Mouse (Mus musculus): ENCODE measurements around the gene Fam234b. TPM values are rescaled to one million over a fixed set of nuclear protein-coding genes. Genes with fewer than 3 reads are reported as not detected.

The Fam234b gene
- polyA plus RNA-seq, 1 experiment from 2014 or later, result 28.7 TPM

DNA sequence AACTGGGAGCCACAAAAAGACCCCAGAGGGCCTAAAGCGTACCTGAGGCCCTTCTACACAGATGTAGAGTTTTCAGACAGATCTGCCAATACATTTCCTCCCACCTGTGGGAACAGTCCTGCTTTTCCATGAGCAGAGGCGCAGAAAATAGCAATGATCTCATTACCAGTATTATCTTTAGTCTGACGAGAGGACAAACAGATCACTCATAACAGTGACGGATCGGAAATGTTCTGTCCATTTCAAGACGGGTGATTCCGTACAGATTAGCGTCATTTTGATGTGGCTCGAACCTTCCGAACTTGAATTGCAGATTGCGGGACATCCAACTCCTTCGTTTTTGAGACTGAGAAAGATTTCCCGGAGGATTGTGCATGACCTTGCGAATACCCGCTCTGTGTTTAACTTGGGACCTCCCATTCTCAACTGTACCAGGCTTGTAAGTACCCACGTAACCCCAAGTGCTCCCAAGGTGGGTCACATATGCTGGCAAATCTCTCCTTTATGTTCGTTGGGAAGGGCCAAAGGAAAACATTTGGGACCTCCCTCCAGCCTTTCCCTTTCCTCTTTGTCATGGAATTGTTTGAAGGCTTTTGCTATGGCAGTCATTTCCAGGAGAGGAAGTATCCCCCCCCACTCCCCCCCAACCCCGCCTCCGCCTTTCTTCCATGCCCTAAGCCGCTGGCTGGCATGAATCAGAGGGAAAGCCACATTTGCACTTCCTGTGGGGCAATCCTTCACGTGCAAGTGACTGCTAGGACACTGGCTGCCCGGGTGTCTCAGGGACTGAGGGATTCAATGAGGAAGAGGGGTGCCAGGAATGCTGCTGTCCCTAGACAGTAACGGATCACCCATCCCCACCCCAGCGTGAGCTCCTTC lies 54.3 kb downstream of the Fam234b start:
- Histone ChIP-seq H3K4me2 (replicated peaks) (peak overlapping the region; percentile 47), H3K9me3 (peaks cover 3% of the 10 kb centered on the region; the same call in 1 of the 2 replicates), H3K9ac (no peak overlapping the region), H3K4me1 (peaks cover 20% of the 10 kb centered on the region), H3K27ac (0 out of 2 replicates have a peak overlapping the region, but pooled peaks have one; percentile 65), H3K27me3 (0 out of 2 replicates have a peak, but pooled peaks cover 5% of the 10 kb centered on the region), H3K36me3 (no peaks in the 10 kb centered on the region), H3K4me3 (peak overlapping the region; percentile 11; the same call in 1 of the 2 replicates)
- no peak; the same call in 1 of the 2 replicates for ATAC-seq (ENCODE audit: insufficient number of reproducible peaks, insufficient read depth, low FRiP score, low TSS enrichment)
- 50% methylated on average over 24 of the region's 24 CpGs for WGBS

DNA sequence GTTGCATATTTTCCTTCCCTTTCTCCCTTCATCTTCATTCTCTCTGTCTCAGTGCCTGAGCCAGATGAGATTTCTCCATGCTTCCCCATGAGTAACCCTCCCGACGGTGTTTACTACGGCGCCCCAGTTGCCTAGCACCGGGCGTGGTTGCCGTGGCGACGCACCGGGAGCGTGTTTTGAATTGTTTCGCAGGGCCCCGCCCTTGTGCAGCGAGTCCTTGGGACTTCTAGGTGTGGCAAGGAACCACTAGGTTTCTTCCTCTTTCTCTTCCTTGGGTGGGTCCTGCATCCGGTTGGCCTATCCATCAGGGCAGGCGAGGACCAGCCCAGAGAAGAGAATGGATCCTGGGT lies 54.9 kb downstream of the Fam234b start:
- H3K4me1 ChIP-seq, result peaks cover 20% of the 10 kb centered on the region
- 7% methylated on average over 16 of the region's 16 CpGs for WGBS
- H3K4me2 ChIP-seq (replicated peaks), result peak overlapping the region; percentile 47
- 0 out of 2 replicates have a peak overlapping the region, but pooled peaks have one; percentile 65 for H3K27ac ChIP-seq
- H3K9me3 ChIP-seq, result peaks cover 3% of the 10 kb centered on the region; the same call in 1 of the 2 replicates
- peak; percentile 75; the same call in 1 of the 2 replicates for ATAC-seq (ENCODE audit: insufficient number of reproducible peaks, insufficient read depth, low FRiP score, low TSS enrichment)
- no peak overlapping the region for H3K9ac ChIP-seq
- peak overlapping the region; percentile 11; the same call in 1 of the 2 replicates for H3K4me3 ChIP-seq
- 0 out of 2 replicates have a peak, but pooled peaks cover 5% of the 10 kb centered on the region for H3K27me3 ChIP-seq
- no peaks in the 10 kb centered on the region for H3K36me3 ChIP-seq

- 87% methylated on average over 7 of the region's 7 CpGs for WGBS
- H3K4me3 ChIP-seq, result no peak within 1 kb of the TSS
- peaks cover 3% of the 10 kb centered on the region; the same call in 1 of the 2 replicates for H3K9me3 ChIP-seq
- H3K4me1 ChIP-seq, result peaks cover 20% of the 10 kb centered on the region
- no peak within 1 kb of the TSS for H3K4me2 ChIP-seq (replicated peaks)
- H3K27ac ChIP-seq, result no peak within 1 kb of the TSS
- H3K9ac ChIP-seq, result no peak within 1 kb of the TSS
- no peak for ATAC-seq (ENCODE audit: insufficient number of reproducible peaks, insufficient read depth, low FRiP score, low TSS enrichment)
- no peaks in the 10 kb centered on the region for H3K36me3 ChIP-seq
- no peaks in the 10 kb centered on the region for H3K27me3 ChIP-seq
Measured at GRCm38 (mm10) chr6:135254153-135254552, 56.4 kb downstream of the Fam234b start, which contains the start of gene Gsg1. TSS of gene Gsg1 (minus strand) at chr6:135254351.

- 91% methylated on average over 6 of the region's 6 CpGs for WGBS
- H3K4me1 ChIP-seq, result no peaks in the 10 kb centered on the region
- no peak overlapping the region for H3K4me3 ChIP-seq
- no peaks in the 10 kb centered on the region for H3K36me3 ChIP-seq
- no peak overlapping the region for H3K9ac ChIP-seq
- no peaks in the 10 kb centered on the region for H3K27me3 ChIP-seq
- H3K9me3 ChIP-seq, result peaks cover 3% of the 10 kb centered on the region; the same call in 1 of the 2 replicates
- H3K27ac ChIP-seq, result no peak overlapping the region
- H3K4me2 ChIP-seq (replicated peaks), result no peak overlapping the region
- no peak for ATAC-seq (ENCODE audit: insufficient number of reproducible peaks, insufficient read depth, low FRiP score, low TSS enrichment)
Measured at GRCm38 (mm10) chr6:135260435-135260834, 62.7 kb downstream of the Fam234b start.

GRCm38 (mm10) chr6:135261124-135261523 lies 63.3 kb downstream of the Fam234b start:
- H3K4me2 ChIP-seq (replicated peaks), result no peak overlapping the region
- 88% methylated on average over 9 of the region's 9 CpGs for WGBS

DNA sequence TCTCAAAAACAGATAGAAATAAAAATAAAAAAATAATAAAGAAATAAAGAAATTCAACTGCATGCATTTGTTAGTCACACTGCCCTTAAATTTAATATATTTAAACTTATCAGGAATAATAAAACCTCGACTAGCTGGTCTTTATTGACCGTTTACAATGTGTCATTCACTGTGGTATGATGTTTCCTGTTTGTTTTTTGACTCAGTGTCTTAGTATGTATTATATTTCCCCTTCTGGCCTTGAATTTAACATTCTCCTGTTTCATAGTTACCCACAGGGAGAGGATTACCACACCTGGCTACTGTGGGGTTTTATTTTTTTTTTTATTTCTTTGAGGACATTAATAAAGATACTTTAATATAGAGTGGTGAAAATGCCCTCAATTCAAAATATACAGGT lies 64.8 kb downstream of the Fam234b start:
- H3K27me3 ChIP-seq, result no peaks in the 10 kb centered on the region
- H3K4me2 ChIP-seq (replicated peaks), result no peak overlapping the region
- WGBS, result 63% methylated on average over 2 of the region's 2 CpGs
- no peak overlapping the region for H3K9ac ChIP-seq
- no peak overlapping the region for H3K27ac ChIP-seq
- H3K9me3 ChIP-seq, result no peaks in the 10 kb centered on the region
- ATAC-seq (ENCODE audit: insufficient number of reproducible peaks, insufficient read depth, low FRiP score, low TSS enrichment), result no peak
- H3K36me3 ChIP-seq, result no peaks in the 10 kb centered on the region
- no peak overlapping the region for H3K4me3 ChIP-seq
- no peaks in the 10 kb centered on the region for H3K4me1 ChIP-seq

More at GRCm38 (mm10) chr6:135261124-135261523, 63.3 kb downstream of the Fam234b start:
- H3K9me3 ChIP-seq, result no peaks in the 10 kb centered on the region
- H3K4me1 ChIP-seq, result no peaks in the 10 kb centered on the region
- H3K27ac ChIP-seq, result no peak overlapping the region
- no peak for ATAC-seq (ENCODE audit: insufficient number of reproducible peaks, insufficient read depth, low FRiP score, low TSS enrichment)
- H3K4me3 ChIP-seq, result no peak overlapping the region
- no peaks in the 10 kb centered on the region for H3K27me3 ChIP-seq
- H3K9ac ChIP-seq, result no peak overlapping the region
- H3K36me3 ChIP-seq, result no peaks in the 10 kb centered on the region

DNA sequence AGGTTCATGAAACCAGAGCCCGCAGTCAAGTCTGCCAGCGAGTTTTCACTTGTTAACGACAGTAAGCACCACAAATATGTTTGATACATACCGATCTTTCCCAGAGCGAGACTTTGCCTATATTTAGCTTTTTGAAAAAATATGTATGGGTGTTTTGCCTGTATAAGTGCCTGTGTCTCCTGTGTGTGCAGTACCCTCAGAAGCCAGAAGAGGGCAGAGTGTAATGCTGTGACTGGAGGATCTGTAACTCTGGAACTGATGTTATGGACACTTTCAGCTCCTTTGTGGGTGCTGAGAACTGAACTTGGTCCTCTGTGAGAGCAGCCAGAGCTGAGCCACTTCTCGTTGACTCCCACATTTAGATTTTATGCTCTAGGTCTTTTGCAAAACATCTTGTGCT lies 66.4 kb downstream of the Fam234b start:
- Histone ChIP-seq H3K36me3 (no peaks in the 10 kb centered on the region), H3K4me1 (no peaks in the 10 kb centered on the region), H3K4me2 (replicated peaks) (no peak overlapping the region), H3K27ac (no peak overlapping the region), H3K9me3 (no peaks in the 10 kb centered on the region), H3K9ac (no peak overlapping the region), H3K4me3 (no peak overlapping the region), H3K27me3 (no peaks in the 10 kb centered on the region)
- 90% methylated on average over 6 of the region's 6 CpGs for WGBS
- no peak for ATAC-seq (ENCODE audit: insufficient number of reproducible peaks, insufficient read depth, low FRiP score, low TSS enrichment)

GRCm38 (mm10) chr6:135266056-135266455 lies 68.3 kb downstream of the Fam234b start:
- Histone ChIP-seq H3K36me3 (no peaks in the 10 kb centered on the region), H3K9me3 (no peaks in the 10 kb centered on the region), H3K27me3 (no peaks in the 10 kb centered on the region), H3K4me1 (no peaks in the 10 kb centered on the region; the same call in 1 of the 2 replicates), H3K9ac (no peak overlapping the region), H3K4me2 (replicated peaks) (no peak overlapping the region), H3K4me3 (no peak overlapping the region), H3K27ac (no peak overlapping the region)
- 90% methylated on average over 1 of the region's 1 CpGs for WGBS
- ATAC-seq (ENCODE audit: insufficient number of reproducible peaks, insufficient read depth, low FRiP score, low TSS enrichment), result no peak

GRCm38 (mm10) chr6:135267221-135267620 lies 69.4 kb downstream of the Fam234b start:
- no peaks in the 10 kb centered on the region for H3K9me3 ChIP-seq
- H3K27ac ChIP-seq, result no peak overlapping the region
- H3K27me3 ChIP-seq, result no peaks in the 10 kb centered on the region
- H3K4me2 ChIP-seq (replicated peaks), result no peak overlapping the region
- no peak for ATAC-seq (ENCODE audit: insufficient number of reproducible peaks, insufficient read depth, low FRiP score, low TSS enrichment)
- no peaks in the 10 kb centered on the region; the same call in 1 of the 2 replicates for H3K4me1 ChIP-seq
- no peak overlapping the region for H3K9ac ChIP-seq
- 73% methylated on average over 3 of the region's 3 CpGs for WGBS
- no peak overlapping the region for H3K4me3 ChIP-seq
- no peaks in the 10 kb centered on the region for H3K36me3 ChIP-seq

GRCm38 (mm10) chr6:135268392-135268791 lies 70.6 kb downstream of the Fam234b start:
- 0 out of 2 replicates have a peak overlapping the region, but pooled peaks have one; percentile 41 for H3K27ac ChIP-seq
- no peak overlapping the region for H3K9ac ChIP-seq
- no peaks in the 10 kb centered on the region; the same call in 1 of the 2 replicates for H3K4me1 ChIP-seq
- H3K36me3 ChIP-seq, result no peaks in the 10 kb centered on the region
- no peak for ATAC-seq (ENCODE audit: insufficient number of reproducible peaks, insufficient read depth, low FRiP score, low TSS enrichment)
- H3K27me3 ChIP-seq, result no peaks in the 10 kb centered on the region
- H3K4me3 ChIP-seq, result no peak overlapping the region
- H3K4me2 ChIP-seq (replicated peaks), result no peak overlapping the region
- H3K9me3 ChIP-seq, result no peaks in the 10 kb centered on the region

DNA sequence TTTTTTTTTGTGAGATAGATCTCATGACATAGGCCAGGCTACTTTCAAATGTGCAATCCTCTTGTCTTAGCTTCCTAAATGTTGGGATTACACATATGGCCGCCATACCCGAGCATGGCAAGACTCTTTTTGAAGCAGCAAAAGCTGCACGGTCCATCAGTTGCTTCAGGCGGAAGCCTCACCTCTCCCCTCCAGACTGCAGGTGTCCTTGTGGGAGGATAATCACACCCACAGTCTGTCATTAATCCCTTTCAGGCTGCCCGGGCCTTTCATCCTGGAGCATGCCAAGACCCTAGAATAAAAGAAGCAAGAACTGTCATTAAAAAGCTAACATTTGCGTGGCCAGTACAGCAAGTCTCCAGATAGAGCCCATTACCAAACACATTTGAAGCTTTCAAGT lies 71.8 kb downstream of the Fam234b start:
- no peaks in the 10 kb centered on the region; the same call in 1 of the 2 replicates for H3K4me1 ChIP-seq
- no peak overlapping the region for H3K4me2 ChIP-seq (replicated peaks)
- H3K9ac ChIP-seq, result no peak overlapping the region
- ATAC-seq (ENCODE audit: insufficient number of reproducible peaks, insufficient read depth, low FRiP score, low TSS enrichment), result no peak
- no peaks in the 10 kb centered on the region for H3K27me3 ChIP-seq
- H3K9me3 ChIP-seq, result no peaks in the 10 kb centered on the region
- no peak overlapping the region for H3K27ac ChIP-seq
- no peak overlapping the region for H3K4me3 ChIP-seq
- no peaks in the 10 kb centered on the region for H3K36me3 ChIP-seq
- WGBS, result 40% methylated on average over 6 of the region's 6 CpGs

- Histone ChIP-seq H3K36me3 (no peaks in the 10 kb centered on the region), H3K9me3 (no peaks in the 10 kb centered on the region), H3K9ac (no peak overlapping the region), H3K27ac (no peak overlapping the region), H3K4me2 (replicated peaks) (no peak overlapping the region), H3K4me3 (no peak overlapping the region), H3K27me3 (no peaks in the 10 kb centered on the region), H3K4me1 (no peaks in the 10 kb centered on the region; the same call in 1 of the 2 replicates)
- no peak for ATAC-seq (ENCODE audit: insufficient number of reproducible peaks, insufficient read depth, low FRiP score, low TSS enrichment)
- 74% methylated on average over 2 of the region's 2 CpGs for WGBS
Measured at GRCm38 (mm10) chr6:135271761-135272160, 74.0 kb downstream of the Fam234b start.
